ENCODE assay signal across 10 mouse cellular contexts in genomic region chr3:85885906-85886305, GRCm38 (mm10). TPM values are rescaled to one million over a fixed set of nuclear protein-coding genes. Genes with fewer than 3 reads are reported as not detected.
A peak's percentile ranks its signal among the peaks of the same experiment; 100 is the strongest.
DNase-seq lines count a peak whose midpoint lies in the region; ATAC-seq and TF ChIP-seq lines count a peak whose summit lies in the region.
"Had no signal": no experiment of that assay in that cellular context is flagged by ENCODE, and none has a peak within 500 bp of the region (broad histone marks: within the 10 kb centered on the region; RNA-seq: fewer than 3 reads in every experiment).

No protein-coding gene starts in this region.

- no peaks in the 10 kb centered on the region for H3K36me3 ChIP-seq in embryonic facial prominence, embryonic 12.5 days
- H3K36me3 ChIP-seq in embryonic facial prominence, embryonic 10.5 days (replicated peaks) = no peaks in the 10 kb centered on the region
- no peaks in the 10 kb centered on the region for H3K36me3 ChIP-seq in hindbrain, embryonic 12.5 days
- no peaks in the 10 kb centered on the region for H3K36me3 ChIP-seq in hindbrain, embryonic 10.5 days
- H3K36me3 ChIP-seq in lung, postnatal 0 days (ENCODE audit: insufficient read depth, low read length) = no peaks in the 10 kb centered on the region
- no peaks in the 10 kb centered on the region for H3K36me3 ChIP-seq in stomach, postnatal 0 days (ENCODE audit: control insufficient read depth, insufficient read depth, low read length)

- no peak for TF ChIP-seq CTCF in lung, postnatal 0 days (IDR thresholded peaks at IDR 0.05)
- TF ChIP-seq CTCF in stomach, postnatal 0 days (IDR thresholded peaks at IDR 0.05; ENCODE audit: low read depth) = no peak

- no peak for TF ChIP-seq EP300 in lung, postnatal 0 days (IDR thresholded peaks at IDR 0.05)
- TF ChIP-seq EP300 in stomach, postnatal 0 days (optimal IDR thresholded peaks at IDR 0.05) = no peak

- no peaks in the 10 kb centered on the region for H3K27me3 ChIP-seq in embryonic facial prominence, embryonic 12.5 days
- H3K27me3 ChIP-seq in embryonic facial prominence, embryonic 10.5 days (replicated peaks; ENCODE audit: low read depth, poor library complexity, severe bottlenecking) = peaks cover 41% of the 10 kb centered on the region
- peaks cover 32% of the 10 kb centered on the region for H3K27me3 ChIP-seq in hindbrain, embryonic 12.5 days
- H3K27me3 ChIP-seq in hindbrain, embryonic 10.5 days (ENCODE audit: insufficient read depth, poor library complexity, severe bottlenecking) = peaks cover 44% of the 10 kb centered on the region
- H3K27me3 ChIP-seq in lung, postnatal 0 days (replicated peaks; ENCODE audit: insufficient read depth, low read length) = no peaks in the 10 kb centered on the region
- H3K27me3 ChIP-seq in stomach, postnatal 0 days (ENCODE audit: control insufficient read depth, insufficient read depth, low read length) = no peaks in the 10 kb centered on the region

- H3K9ac ChIP-seq in embryonic facial prominence, embryonic 12.5 days = no peak overlapping the region
- H3K9ac ChIP-seq in hindbrain, embryonic 12.5 days = no peak overlapping the region
- H3K9ac ChIP-seq in lung, postnatal 0 days (replicated peaks; ENCODE audit: low read depth) = no peak overlapping the region
- H3K9ac ChIP-seq in stomach, postnatal 0 days (ENCODE audit: low read length) = no peak overlapping the region

- H3K27ac ChIP-seq in embryonic facial prominence, embryonic 12.5 days = no peak overlapping the region
- H3K27ac ChIP-seq in embryonic facial prominence, embryonic 10.5 days (replicated peaks) = no peak overlapping the region
- H3K27ac ChIP-seq in hindbrain, embryonic 12.5 days = no peak overlapping the region
- no peak overlapping the region for H3K27ac ChIP-seq in hindbrain, embryonic 10.5 days
- no peak overlapping the region for H3K27ac ChIP-seq in lung, postnatal 0 days (ENCODE audit: low read length)
- H3K27ac ChIP-seq in stomach, postnatal 0 days (replicated peaks) = no peak overlapping the region
- H3K27ac ChIP-seq: hindbrain, embryonic 14.5 days; macrophage had no signal

- 39% methylated on average over 1 of the region's 1 CpGs for WGBS in embryonic facial prominence, embryonic 12.5 days
- 17% methylated on average over 1 of the region's 1 CpGs for WGBS in embryonic facial prominence, embryonic 10.5 days
- WGBS in hindbrain, embryonic 12.5 days = 35% methylated on average over 1 of the region's 1 CpGs
- 39% methylated on average over 1 of the region's 1 CpGs for WGBS in hindbrain, embryonic 10.5 days
- WGBS in lung, postnatal 0 days = 60% methylated on average over 1 of the region's 1 CpGs
- 73% methylated on average over 1 of the region's 1 CpGs for WGBS in stomach, postnatal 0 days

- no peak for DNase-seq in embryonic facial prominence, embryonic 10.5 days (ENCODE audit: low spot score)
- no peak for DNase-seq in hindbrain, embryonic 10.5 days (ENCODE audit: low spot score)
- no peak for DNase-seq in lung, postnatal 0 days (ENCODE audit: low spot score)
- no peak for DNase-seq in lung, postnatal 36 days
- no peak for DNase-seq in stomach, postnatal 0 days (ENCODE audit: low spot score)
- no peak for DNase-seq in spleen, postnatal 4 days (ENCODE audit: low spot score in 2 of 2)

- H3K4me2 ChIP-seq in embryonic facial prominence, embryonic 12.5 days (replicated peaks) = peak overlapping the region; percentile 76
- H3K4me2 ChIP-seq in hindbrain, embryonic 12.5 days (replicated peaks) = peak overlapping the region; percentile 94
- peak overlapping the region; percentile 76 for H3K4me2 ChIP-seq in lung, postnatal 0 days (replicated peaks; ENCODE audit: low read depth, low read length)
- H3K4me2 ChIP-seq in stomach, postnatal 0 days (replicated peaks; ENCODE audit: low read depth) = peak overlapping the region; percentile 62

- ATAC-seq in embryonic facial prominence, embryonic 12.5 days (ENCODE audit: insufficient number of reproducible peaks, insufficient read depth, low FRiP score, low TSS enrichment) = no peak
- no peak for ATAC-seq in hindbrain, embryonic 12.5 days (ENCODE audit: low FRiP score)
- ATAC-seq in lung, postnatal 0 days = no peak
- ATAC-seq in stomach, postnatal 0 days (ENCODE audit: low FRiP score, low TSS enrichment) = no peak

- H3K4me3 ChIP-seq in embryonic facial prominence, embryonic 12.5 days = no peak overlapping the region; the same call in 1 of the 2 replicates
- H3K4me3 ChIP-seq in embryonic facial prominence, embryonic 10.5 days = no peak overlapping the region
- no peak overlapping the region for H3K4me3 ChIP-seq in hindbrain, embryonic 12.5 days
- no peak overlapping the region for H3K4me3 ChIP-seq in hindbrain, embryonic 10.5 days
- H3K4me3 ChIP-seq in lung, postnatal 0 days (ENCODE audit: low read depth, low read length) = 0 out of 2 replicates have a peak overlapping the region, but pooled peaks have one; percentile 1
- H3K4me3 ChIP-seq in stomach, postnatal 0 days (ENCODE audit: low read depth, low read length) = peak overlapping the region; percentile 61

- H3K9me3 ChIP-seq in embryonic facial prominence, embryonic 12.5 days = no peaks in the 10 kb centered on the region
- no peaks in the 10 kb centered on the region for H3K9me3 ChIP-seq in embryonic facial prominence, embryonic 10.5 days
- H3K9me3 ChIP-seq in hindbrain, embryonic 12.5 days (replicated peaks) = no peaks in the 10 kb centered on the region
- H3K9me3 ChIP-seq in hindbrain, embryonic 10.5 days = no peaks in the 10 kb centered on the region
- no peaks in the 10 kb centered on the region for H3K9me3 ChIP-seq in lung, postnatal 0 days (ENCODE audit: low read length)
- H3K9me3 ChIP-seq in stomach, postnatal 0 days (ENCODE audit: control insufficient read depth, low read length) = no peaks in the 10 kb centered on the region

- peaks cover 10% of the 10 kb centered on the region for H3K4me1 ChIP-seq in embryonic facial prominence, embryonic 12.5 days
- peaks cover 29% of the 10 kb centered on the region for H3K4me1 ChIP-seq in embryonic facial prominence, embryonic 10.5 days
- peaks cover 19% of the 10 kb centered on the region for H3K4me1 ChIP-seq in hindbrain, embryonic 12.5 days
- H3K4me1 ChIP-seq in hindbrain, embryonic 10.5 days (replicated peaks) = peaks cover 26% of the 10 kb centered on the region
- H3K4me1 ChIP-seq in lung, postnatal 0 days (ENCODE audit: insufficient read depth, low read depth, low read length) = no peaks in the 10 kb centered on the region
- H3K4me1 ChIP-seq in stomach, postnatal 0 days (replicated peaks; ENCODE audit: control insufficient read depth, insufficient read depth) = no peaks in the 10 kb centered on the region

RNA-seq across cellular contexts. Expression of gene Glt28d2, which starts 1.4 kb away (rescaled TPM):
- 1.3 TPM in 2 replicates for polyA plus RNA-seq in embryonic facial prominence, embryonic 12.5 days (2016; fragmentation: Nextera tagmentation; extraction: Ambion mirVana)
- 0.59 and 0.64 TPM in 2 replicates for polyA plus RNA-seq in embryonic facial prominence, embryonic 10.5 days (2016; fragmentation: Nextera tagmentation; extraction: Ambion mirVana)
- polyA plus RNA-seq in hindbrain, embryonic 12.5 days (2016; fragmentation: Nextera tagmentation; extraction: Ambion mirVana) = 0.46 and 0.50 TPM in 2 replicates
- 0.07 and 0.51 TPM in 2 replicates for polyA plus RNA-seq in hindbrain, embryonic 10.5 days (2016; fragmentation: Nextera tagmentation; extraction: Ambion mirVana)
- 4.3 and 5.7 TPM in 2 replicates for polyA plus RNA-seq in lung, postnatal 0 days (2015; fragmentation: Nextera tagmentation; extraction: Ambion mirVana)
- polyA plus RNA-seq in stomach, postnatal 0 days (2015; fragmentation: Nextera tagmentation; extraction: Ambion mirVana) = 6.5 and 6.9 TPM in 2 replicates
- polyA plus RNA-seq: macrophage had no signal

RNA-seq across cellular contexts. Expression of gene Gm37240, which starts 1.4 kb away (rescaled TPM):
- polyA plus RNA-seq in embryonic facial prominence, embryonic 12.5 days (2016; fragmentation: Nextera tagmentation; extraction: Ambion mirVana) = 4.0 and 4.8 TPM in 2 replicates
- 1.9 and 2.8 TPM in 2 replicates for polyA plus RNA-seq in embryonic facial prominence, embryonic 10.5 days (2016; fragmentation: Nextera tagmentation; extraction: Ambion mirVana)
- 1.4 and 3.3 TPM in 2 replicates for polyA plus RNA-seq in hindbrain, embryonic 12.5 days (2016; fragmentation: Nextera tagmentation; extraction: Ambion mirVana)
- 1.4 and 1.6 TPM in 2 replicates for polyA plus RNA-seq in hindbrain, embryonic 10.5 days (2016; fragmentation: Nextera tagmentation; extraction: Ambion mirVana)
- polyA plus RNA-seq in lung, postnatal 0 days (2015; fragmentation: Nextera tagmentation; extraction: Ambion mirVana) = 8.9 and 13.4 TPM in 2 replicates
- polyA plus RNA-seq in stomach, postnatal 0 days (2015; fragmentation: Nextera tagmentation; extraction: Ambion mirVana) = 18.1 and 20.5 TPM in 2 replicates
- polyA plus RNA-seq: macrophage had no signal

Comparison
In these comparisons a context has a peak if more than half of its experiments do, and no peak if none do; other contexts are left out.
1. H3K4me3 ChIP-seq: peak in lung, postnatal 0 days (single experiment) and stomach, postnatal 0 days (single experiment); none in embryonic facial prominence, embryonic 12.5 days (single experiment), embryonic facial prominence, embryonic 10.5 days (single experiment), hindbrain, embryonic 12.5 days (single experiment) and hindbrain, embryonic 10.5 days (single experiment).
2. Peak in every context shown above with its lines, with median percentiles within 50 percentile points of each other: H3K4me2 ChIP-seq.